Mouse (Mus musculus) testis, adult 2 months (tissue): ENCODE data around the gene Lama1.

Experiments
- CTCF ChIP-seq: fragments of 200-500 bp; IDR thresholded peaks from 2 replicates; pipeline ENCODE4 v1.5.1; 2012; ENCODE audit warnings: low read depth, mild to moderate bottlenecking, inconsistent platforms, low read length, moderate library complexity; ENCODE audit not compliant: control insufficient read depth, insufficient read depth, insufficient replicate concordance
- POLR2A ChIP-seq: fragments of 200-500 bp; IDR thresholded peaks from 2 replicates; pipeline ENCODE4 v1.6.1; 2012; ENCODE audit warnings: low read depth, mild to moderate bottlenecking, inconsistent platforms, low read length, moderate library complexity; ENCODE audit not compliant: control insufficient read depth

DNA sequence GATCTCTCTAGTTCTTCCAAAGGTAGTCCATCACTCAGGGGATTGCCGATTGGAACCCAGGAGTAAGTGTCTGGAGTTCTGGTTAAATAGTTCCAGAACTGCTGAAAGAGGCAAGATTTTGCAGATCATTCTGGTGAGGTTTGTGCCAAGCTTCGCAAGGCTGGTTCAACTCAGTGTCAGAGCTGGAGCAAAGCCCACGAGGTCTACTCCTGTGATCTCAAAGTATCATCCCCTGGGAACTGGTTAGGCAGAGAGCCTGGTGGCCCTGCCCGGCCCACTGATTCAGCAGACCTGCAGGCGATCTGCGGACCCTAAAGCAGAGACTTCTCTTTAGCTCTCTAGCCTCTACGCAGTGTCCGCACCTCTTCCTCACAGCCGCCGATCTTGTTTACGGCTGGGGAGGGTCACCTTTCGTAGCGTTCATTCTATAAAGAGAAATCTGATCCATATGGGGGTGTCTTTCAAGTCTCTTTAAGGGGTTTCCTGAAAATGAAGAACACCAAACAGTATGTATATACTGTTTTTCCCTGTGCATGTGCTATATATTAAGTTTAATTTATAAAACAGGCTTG lies 10.8 kb downstream of the Lama1 start:
- TF ChIP-seq CTCF = no peak
- TF ChIP-seq POLR2A = no peak
